Mouse (Mus musculus): ENCODE results near the gene Dicer1. TPM values are rescaled to one million over a fixed set of nuclear protein-coding genes. Genes with fewer than 3 reads are reported as not detected.
"Not testable (repeated sequence)": the region's sequence is repeated elsewhere in the genome, so short reads cannot be mapped to it uniquely, and the experiment has no call there.

Gene Dicer1
- polyA plus RNA-seq, 1 experiment, result 3.1 TPM

GRCm38 (mm10) chr12:104731782-104732181 lies 20.0 kb downstream of the Dicer1 start:
- no peak for TF ChIP-seq POLR2A (IDR thresholded peaks at IDR 0.05; ENCODE audit: low read depth, low read length)
- TF ChIP-seq CTCF (IDR thresholded peaks at IDR 0.05; ENCODE audit: extremely low read depth, insufficient read length, insufficient replicate concordance, low read depth, low read length), result no peak
- Histone ChIP-seq H3K4me1 (ENCODE audit: control insufficient read depth, insufficient read depth, insufficient read length, low read length) (no peaks in the 10 kb centered on the region), H3K36me3 (ENCODE audit: control insufficient read depth, insufficient read depth, low read length) (peaks cover 54% of the 10 kb centered on the region), H3K27me3 (ENCODE audit: control insufficient read depth, insufficient read depth, low read length) (no peaks in the 10 kb centered on the region), H3K4me3 (ENCODE audit: low read depth, low read length) (no peak overlapping the region), H3K27ac (ENCODE audit: insufficient read depth, low read depth, low read length) (no peak overlapping the region)
- 86% methylated on average over 3 of the region's 3 CpGs for WGBS

DNA sequence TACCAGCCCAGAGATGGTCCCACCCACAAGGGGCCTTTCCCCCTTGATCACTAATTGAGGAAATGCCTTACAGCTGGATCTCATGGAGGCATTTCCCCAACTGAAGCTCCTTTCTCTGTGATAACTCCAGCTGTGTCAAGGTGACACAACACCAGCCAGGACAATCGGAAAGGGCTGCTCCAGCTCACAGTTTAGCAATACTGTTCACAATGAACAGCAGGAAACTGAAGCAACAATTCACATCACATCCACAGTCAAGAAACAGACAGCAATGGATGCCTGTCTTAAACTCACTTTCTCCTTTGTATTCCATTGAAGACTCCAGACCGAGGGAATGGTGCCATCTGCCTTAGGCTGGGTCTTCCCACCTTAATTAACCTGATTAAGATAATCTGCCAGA lies 25.3 kb downstream of the Dicer1 start:
- H3K27me3 ChIP-seq (ENCODE audit: control insufficient read depth, insufficient read depth, low read length); H3K27ac ChIP-seq (ENCODE audit: insufficient read depth, low read depth, low read length); H3K4me3 ChIP-seq (ENCODE audit: low read depth, low read length); H3K4me1 ChIP-seq (ENCODE audit: control insufficient read depth, insufficient read depth, insufficient read length, low read length): not testable (repeated sequence)
- 83% methylated on average over 2 of the region's 2 CpGs for WGBS
- H3K36me3 ChIP-seq (ENCODE audit: control insufficient read depth, insufficient read depth, low read length), result peaks cover 74% of the 10 kb centered on the region

GRCm38 (mm10) chr12:104722056-104722455 lies 29.7 kb downstream of the Dicer1 start:
- Histone ChIP-seq H3K27me3 (ENCODE audit: control insufficient read depth, insufficient read depth, low read length) (no peaks in the 10 kb centered on the region), H3K4me3 (ENCODE audit: low read depth, low read length) (no peak overlapping the region), H3K27ac (ENCODE audit: insufficient read depth, low read depth, low read length) (no peak overlapping the region), H3K4me1 (ENCODE audit: control insufficient read depth, insufficient read depth, insufficient read length, low read length) (no peaks in the 10 kb centered on the region), H3K36me3 (ENCODE audit: control insufficient read depth, insufficient read depth, low read length) (peaks cover 47% of the 10 kb centered on the region)
- 92% methylated on average over 10 of the region's 10 CpGs for whole genome bisulfite sequencing
- TF ChIP-seq POLR2A (IDR thresholded peaks at IDR 0.05; ENCODE audit: low read depth, low read length) (no peak), CTCF (IDR thresholded peaks at IDR 0.05; ENCODE audit: extremely low read depth, insufficient read length, insufficient replicate concordance, low read depth, low read length) (no peak)

- peaks cover 43% of the 10 kb centered on the region for H3K36me3 ChIP-seq (ENCODE audit: control insufficient read depth, insufficient read depth, low read length)
- no peak overlapping the region for H3K27ac ChIP-seq (ENCODE audit: insufficient read depth, low read depth, low read length)
- TF ChIP-seq POLR2A (IDR thresholded peaks at IDR 0.05; ENCODE audit: low read depth, low read length) (no peak), CTCF (IDR thresholded peaks at IDR 0.05; ENCODE audit: extremely low read depth, insufficient read length, insufficient replicate concordance, low read depth, low read length) (no peak)
- no peaks in the 10 kb centered on the region for H3K4me1 ChIP-seq (ENCODE audit: control insufficient read depth, insufficient read depth, insufficient read length, low read length)
- no peaks in the 10 kb centered on the region for H3K27me3 ChIP-seq (ENCODE audit: control insufficient read depth, insufficient read depth, low read length)
- WGBS, result 88% methylated on average over 3 of the region's 3 CpGs
- no peak overlapping the region for H3K4me3 ChIP-seq (ENCODE audit: low read depth, low read length)
These were observed 30.7 kb downstream of the Dicer1 start for GRCm38 (mm10) chr12:104721011-104721410.

GRCm38 (mm10) chr12:104718956-104719355 lies 32.8 kb downstream of the Dicer1 start:
- WGBS, result 57% methylated on average over 5 of the region's 5 CpGs
- TF ChIP-seq CTCF (IDR thresholded peaks at IDR 0.05; ENCODE audit: extremely low read depth, insufficient read length, insufficient replicate concordance, low read depth, low read length) (no peak), POLR2A (IDR thresholded peaks at IDR 0.05; ENCODE audit: low read depth, low read length) (no peak)
- H3K36me3 ChIP-seq (ENCODE audit: control insufficient read depth, insufficient read depth, low read length), result peaks cover 44% of the 10 kb centered on the region
- H3K4me3 ChIP-seq (ENCODE audit: low read depth, low read length), result no peak overlapping the region
- H3K4me1 ChIP-seq (ENCODE audit: control insufficient read depth, insufficient read depth, insufficient read length, low read length), result no peaks in the 10 kb centered on the region
- no peak overlapping the region for H3K27ac ChIP-seq (ENCODE audit: insufficient read depth, low read depth, low read length)
- no peaks in the 10 kb centered on the region for H3K27me3 ChIP-seq (ENCODE audit: control insufficient read depth, insufficient read depth, low read length)

GRCm38 (mm10) chr12:104716409-104716808 lies 35.3 kb downstream of the Dicer1 start:
- WGBS, result 95% methylated on average over 5 of the region's 5 CpGs
- no peak overlapping the region for H3K4me3 ChIP-seq (ENCODE audit: low read depth, low read length)
- H3K4me1 ChIP-seq (ENCODE audit: control insufficient read depth, insufficient read depth, insufficient read length, low read length), result no peaks in the 10 kb centered on the region
- H3K36me3 ChIP-seq (ENCODE audit: control insufficient read depth, insufficient read depth, low read length), result peaks cover 42% of the 10 kb centered on the region
- no peak overlapping the region for H3K27ac ChIP-seq (ENCODE audit: insufficient read depth, low read depth, low read length)
- TF ChIP-seq CTCF (IDR thresholded peaks at IDR 0.05; ENCODE audit: extremely low read depth, insufficient read length, insufficient replicate concordance, low read depth, low read length), result no peak
- no peak for TF ChIP-seq POLR2A (IDR thresholded peaks at IDR 0.05; ENCODE audit: low read depth, low read length)
- no peaks in the 10 kb centered on the region for H3K27me3 ChIP-seq (ENCODE audit: control insufficient read depth, insufficient read depth, low read length)

GRCm38 (mm10) chr12:104715453-104715852 lies 36.3 kb downstream of the Dicer1 start:
- 93% methylated on average over 5 of the region's 5 CpGs for WGBS
- Histone ChIP-seq H3K27me3 (ENCODE audit: control insufficient read depth, insufficient read depth, low read length) (no peaks in the 10 kb centered on the region), H3K4me3 (ENCODE audit: low read depth, low read length) (no peak overlapping the region), H3K4me1 (ENCODE audit: control insufficient read depth, insufficient read depth, insufficient read length, low read length) (no peaks in the 10 kb centered on the region), H3K27ac (ENCODE audit: insufficient read depth, low read depth, low read length) (no peak overlapping the region), H3K36me3 (ENCODE audit: control insufficient read depth, insufficient read depth, low read length) (peaks cover 48% of the 10 kb centered on the region)
- TF ChIP-seq POLR2A (IDR thresholded peaks at IDR 0.05; ENCODE audit: low read depth, low read length), result no peak
- no peak for TF ChIP-seq CTCF (IDR thresholded peaks at IDR 0.05; ENCODE audit: extremely low read depth, insufficient read length, insufficient replicate concordance, low read depth, low read length)

DNA sequence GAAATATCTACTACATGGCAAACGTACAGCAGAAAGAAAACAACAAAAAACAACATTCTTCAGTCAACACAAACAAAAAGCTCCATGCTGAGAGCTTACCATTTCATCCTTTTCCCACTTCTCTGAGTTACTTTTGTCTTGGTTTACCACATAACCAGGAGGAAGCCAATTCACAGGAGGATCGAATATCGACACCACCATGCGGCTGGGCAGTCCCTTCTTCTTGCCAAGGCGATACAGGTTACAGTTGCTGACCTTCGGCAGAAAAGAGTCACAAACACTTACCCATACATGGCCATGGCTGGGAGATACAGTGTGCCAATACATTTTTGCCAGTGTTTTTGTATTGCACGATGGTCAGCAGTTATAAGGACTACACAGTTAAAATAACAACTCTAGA lies 51.5 kb downstream of the Dicer1 start:
- WGBS, result 85% methylated on average over 7 of the region's 7 CpGs
- peaks cover 74% of the 10 kb centered on the region for H3K36me3 ChIP-seq (ENCODE audit: control insufficient read depth, insufficient read depth, low read length)
- no peaks in the 10 kb centered on the region for H3K27me3 ChIP-seq (ENCODE audit: control insufficient read depth, insufficient read depth, low read length)
- H3K4me3 ChIP-seq (ENCODE audit: low read depth, low read length), result no peak overlapping the region
- TF ChIP-seq CTCF (IDR thresholded peaks at IDR 0.05; ENCODE audit: extremely low read depth, insufficient read length, insufficient replicate concordance, low read depth, low read length) (no peak), POLR2A (IDR thresholded peaks at IDR 0.05; ENCODE audit: low read depth, low read length) (no peak)
- H3K27ac ChIP-seq (ENCODE audit: insufficient read depth, low read depth, low read length), result no peak overlapping the region
- no peaks in the 10 kb centered on the region for H3K4me1 ChIP-seq (ENCODE audit: control insufficient read depth, insufficient read depth, insufficient read length, low read length)
